Mouse (Mus musculus): Measurements from ENCODE around the gene Snapc3.

DNA sequence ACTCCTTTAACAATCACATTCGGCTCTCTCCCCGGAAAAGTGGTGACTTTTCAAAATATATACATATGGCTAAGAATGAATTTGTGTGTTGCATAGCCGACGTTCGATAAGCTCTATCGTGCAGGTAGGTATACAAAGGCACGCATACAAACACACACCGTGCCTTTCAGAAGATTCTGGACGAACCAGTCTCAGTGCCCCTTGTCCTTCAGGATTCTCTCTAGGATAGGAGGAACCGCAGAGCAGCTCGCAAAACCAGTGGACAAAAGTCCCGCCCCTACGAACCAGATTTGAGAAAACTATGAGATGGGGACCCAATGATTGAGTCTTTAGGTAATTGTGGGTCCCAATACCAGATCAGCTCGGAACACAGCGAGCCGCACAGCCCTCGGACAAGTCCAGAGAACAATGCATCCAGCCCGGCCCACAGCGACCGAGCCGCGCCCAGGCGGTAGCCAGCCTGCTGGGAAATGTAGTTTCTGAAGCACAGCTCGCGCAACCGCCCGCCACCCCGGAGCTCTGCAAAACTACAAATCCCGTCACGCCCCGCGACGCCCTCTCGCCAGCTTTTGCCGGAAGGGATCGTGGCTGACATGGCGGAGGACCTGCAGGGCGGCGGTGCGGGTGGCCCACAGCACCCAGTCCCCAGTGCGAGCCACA, at the start of gene Snapc3:
- TF ChIP-seq ZNF384 (IDR thresholded peaks at IDR 0.05; ENCODE audit: low read depth, low read length) (no peak), CHD2 (IDR thresholded peaks at IDR 0.05; ENCODE audit: low read depth, low read length) (no peak)
